Mouse (Mus musculus): ENCODE data around the gene Plekha5.

The Plekha5 gene

GRCm38 (mm10) chr6:140455851-140456250 is 32.0 kb downstream of the Plekha5 start:
- DNase-seq (ENCODE audit: low read depth, low spot score) = no peak

- DNase-seq (ENCODE audit: low read depth, low spot score) = no peak
Measured at GRCm38 (mm10) chr6:140456393-140457163, 32.7 kb downstream of the Plekha5 start.

DNA sequence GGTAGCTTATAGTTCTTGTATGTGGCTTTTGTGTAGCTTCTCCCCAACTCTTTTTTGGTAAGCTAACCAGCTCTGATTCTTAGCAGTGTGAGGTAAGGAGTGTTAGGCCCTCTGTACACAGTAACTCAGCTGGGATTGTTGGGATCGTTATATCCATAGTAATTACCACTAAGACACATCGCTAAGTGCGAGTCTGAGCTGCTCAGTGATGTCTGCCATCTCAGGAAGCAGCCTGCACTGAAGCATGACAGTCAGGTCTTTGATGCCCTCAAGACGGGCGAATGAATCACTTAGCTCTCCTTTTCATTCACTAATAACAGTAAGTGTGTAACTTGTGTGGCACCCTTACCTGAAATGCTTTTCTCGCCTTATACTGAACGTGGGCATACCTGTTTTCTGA is 36.5 kb downstream of the Plekha5 start:
- no peak for DNase-seq (ENCODE audit: low read depth, low spot score)

DNA sequence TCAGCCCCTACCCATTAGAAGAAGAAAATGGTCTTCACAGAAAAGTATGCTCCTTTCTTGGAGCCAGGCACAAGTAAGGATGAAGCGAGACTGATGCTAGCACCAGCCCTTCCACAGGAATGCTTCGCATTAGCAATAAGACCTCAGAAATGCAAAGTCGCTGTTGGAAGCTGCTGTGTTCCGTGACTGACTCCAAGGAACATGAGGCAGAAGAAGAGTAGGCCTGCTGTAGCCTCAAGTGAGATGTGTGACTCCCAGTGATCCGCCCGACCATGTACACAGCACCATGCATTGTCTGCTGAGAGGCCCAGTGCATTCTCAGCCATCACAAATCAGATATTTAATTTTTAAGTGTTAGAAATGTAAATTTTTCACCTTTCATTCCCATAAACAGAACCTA is 41.0 kb downstream of the Plekha5 start:
- no peak for DNase-seq (ENCODE audit: low read depth, low spot score)

DNA sequence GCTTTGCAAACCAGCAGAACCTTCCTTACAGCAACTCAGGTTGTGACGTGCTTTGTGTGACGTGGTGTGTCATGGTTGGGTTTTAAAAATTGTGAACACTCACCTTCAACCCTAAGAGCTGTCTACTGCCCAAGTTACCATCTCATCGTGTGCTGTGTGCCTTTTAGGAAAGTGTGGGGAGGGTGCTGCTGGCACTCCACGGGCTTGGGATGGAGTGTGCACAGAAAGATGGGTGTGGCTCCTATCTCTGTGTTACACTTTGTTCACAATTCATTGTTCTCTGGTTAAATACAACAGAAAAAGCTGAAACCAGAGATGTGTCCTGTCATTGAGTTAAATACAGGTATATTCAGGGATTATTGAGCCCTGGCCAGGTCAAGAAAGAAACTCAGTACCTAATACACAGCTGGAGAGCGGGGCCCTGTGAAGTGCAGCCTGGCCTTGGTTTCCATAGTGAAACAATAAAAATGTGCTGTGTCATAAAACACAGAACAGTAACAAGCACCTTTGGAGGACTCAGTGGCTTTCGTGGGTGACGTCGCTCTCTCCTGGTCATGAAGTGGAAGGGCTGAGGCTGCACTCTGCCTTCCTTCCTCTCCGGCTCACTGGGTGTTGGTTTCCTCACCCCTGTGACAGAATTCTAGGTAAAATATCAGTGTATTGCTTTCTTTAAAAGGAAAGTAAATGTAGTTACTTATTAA is 42.2 kb downstream of the Plekha5 start:
- DNase-seq (ENCODE audit: low read depth, low spot score) = no peak

DNA sequence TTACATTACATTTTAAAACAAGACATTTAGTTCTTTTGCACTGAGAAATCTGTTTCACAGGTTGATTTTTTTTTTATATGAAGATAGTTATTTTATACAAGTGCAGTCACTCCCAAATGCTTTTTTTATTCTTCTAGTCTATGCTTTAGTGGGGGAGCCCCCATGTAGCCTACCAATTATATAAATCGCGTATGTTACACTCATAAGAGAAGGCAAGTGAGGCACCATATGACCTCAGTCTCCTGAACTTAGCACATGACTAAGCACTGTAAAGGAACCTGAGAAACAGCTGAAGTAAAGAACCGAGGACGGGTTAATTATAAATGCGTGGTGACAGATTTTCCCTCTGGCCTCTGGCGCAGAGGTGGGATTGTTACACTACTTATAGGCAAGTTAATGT is 43.0 kb downstream of the Plekha5 start:
- DNase-seq (ENCODE audit: low read depth, low spot score) = no peak

DNA sequence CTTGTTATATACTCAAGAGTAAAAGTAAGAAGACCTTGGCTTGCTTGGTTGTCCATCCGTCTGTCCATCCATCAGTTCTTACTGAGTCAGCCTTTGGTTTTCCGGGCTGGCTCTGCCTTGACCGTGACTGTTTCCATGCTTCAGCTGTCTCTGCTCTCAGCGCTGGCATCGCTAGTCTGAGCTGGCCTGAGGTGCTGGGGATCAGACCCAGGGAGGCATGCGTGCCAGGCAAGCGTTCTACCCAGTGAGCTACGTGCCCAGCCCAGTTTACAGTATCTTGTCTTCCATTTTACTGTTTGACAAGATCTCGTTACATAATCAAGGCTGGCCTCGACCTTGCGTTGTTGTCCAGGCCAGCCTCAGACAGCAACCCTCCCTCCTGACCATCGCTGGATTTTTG is 44.0 kb downstream of the Plekha5 start:
- DNase-seq (ENCODE audit: low read depth, low spot score) = no peak

DNA sequence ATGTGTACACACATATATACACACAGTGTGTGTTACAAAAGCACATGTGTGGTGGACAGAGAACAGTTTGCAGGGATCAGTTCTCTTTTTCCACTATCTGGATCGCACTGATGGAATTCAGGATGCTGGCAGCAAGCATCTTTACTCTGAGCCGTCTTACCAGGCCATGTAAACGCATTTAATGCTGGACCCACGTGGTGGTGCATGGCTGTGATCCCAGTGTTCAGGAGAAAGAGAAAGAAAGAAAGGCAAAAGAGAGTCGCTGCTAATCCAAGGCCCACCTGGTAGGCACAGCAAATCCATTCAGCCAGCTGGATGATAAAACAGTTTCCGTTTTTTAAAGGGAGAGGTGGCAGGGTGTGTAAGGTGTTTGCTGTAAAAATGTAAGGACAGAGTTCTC is 45.9 kb downstream of the Plekha5 start:
- no peak for DNase-seq (ENCODE audit: low read depth, low spot score)

DNA sequence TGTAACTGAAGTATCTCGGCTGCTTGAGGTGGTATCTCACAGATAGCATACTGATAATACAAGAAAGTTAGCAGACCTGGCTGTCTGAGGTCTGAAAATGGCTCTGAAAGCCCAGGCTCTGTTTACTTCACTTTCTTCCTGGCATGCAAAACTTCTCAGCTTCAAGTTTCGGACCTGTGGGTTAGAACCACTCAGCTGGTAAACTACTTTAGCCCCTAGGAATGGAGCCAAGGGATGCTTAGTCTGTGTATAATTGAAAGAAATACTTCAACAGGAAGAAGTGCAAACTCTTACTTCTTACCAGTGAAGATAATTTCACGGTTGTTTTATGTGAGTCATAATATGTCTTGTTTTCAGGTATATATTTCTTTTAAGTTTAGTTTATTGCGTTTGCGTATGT is 47.9 kb downstream of the Plekha5 start:
- DNase-seq (ENCODE audit: low read depth, low spot score) = no peak

- no peak for DNase-seq (ENCODE audit: low read depth, low spot score)
Measured at GRCm38 (mm10) chr6:140472345-140472744, 48.5 kb downstream of the Plekha5 start.

- DNase-seq (ENCODE audit: low read depth, low spot score) = no peak
Measured at GRCm38 (mm10) chr6:140475393-140476087, 51.7 kb downstream of the Plekha5 start.

DNA sequence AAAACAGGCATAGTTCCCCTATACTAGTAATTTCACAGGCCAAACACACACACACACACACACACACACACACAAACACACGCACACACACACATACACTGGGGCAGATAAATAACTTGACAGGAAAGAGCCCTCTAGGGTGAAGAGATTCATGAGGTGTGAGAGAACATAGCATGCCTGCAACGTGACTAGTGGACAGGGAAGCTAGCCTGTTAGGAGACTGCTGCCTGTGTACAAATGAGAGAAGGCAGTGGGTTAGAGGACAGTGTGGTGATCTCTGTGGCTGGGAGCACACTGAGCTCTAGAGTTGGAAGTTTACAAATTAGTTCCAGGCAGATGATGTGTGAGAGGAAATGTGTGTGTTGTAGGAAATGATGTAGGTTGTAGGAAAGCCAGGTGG is 53.1 kb downstream of the Plekha5 start:
- DNase-seq (ENCODE audit: low read depth, low spot score) = no peak

DNA sequence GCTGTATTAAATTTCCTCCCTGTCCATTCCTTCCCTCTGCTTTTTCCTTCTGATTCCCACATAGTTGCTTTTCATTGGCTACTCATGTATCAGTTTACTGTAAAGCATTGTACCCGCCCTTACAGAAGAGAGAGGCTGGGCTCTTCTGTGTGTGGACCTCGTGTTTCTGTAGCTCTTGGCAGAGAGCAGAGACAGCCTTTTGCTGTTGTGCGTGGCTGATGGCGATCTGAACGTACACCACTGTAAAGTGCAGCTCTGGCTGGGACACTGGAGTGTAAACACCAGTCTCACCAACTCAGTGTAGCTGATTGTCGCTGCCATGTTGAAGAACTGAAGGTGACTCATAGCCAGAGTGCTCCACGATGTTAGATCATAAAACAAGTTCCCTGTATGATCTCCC is 54.2 kb downstream of the Plekha5 start:
- DNase-seq (ENCODE audit: low read depth, low spot score) = no peak

DNA sequence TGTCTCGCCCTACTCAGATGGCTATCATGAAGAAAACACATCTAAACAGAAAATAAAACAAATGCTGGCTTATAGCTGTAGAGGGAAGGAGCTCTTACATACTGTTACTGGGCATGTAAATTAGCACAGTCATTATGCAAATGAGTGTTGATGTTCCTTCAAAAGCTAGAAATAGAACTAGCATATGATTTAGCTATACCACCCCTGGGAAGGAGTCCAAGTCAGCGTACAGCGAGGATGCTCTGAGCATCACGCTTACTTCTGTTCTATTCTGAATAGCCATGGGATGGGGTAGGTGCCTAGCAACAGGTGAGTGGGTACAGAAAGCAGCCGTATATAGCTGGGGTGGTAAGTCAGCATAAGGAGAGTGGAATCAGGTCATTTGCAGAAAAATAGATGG is 55.1 kb downstream of the Plekha5 start:
- DNase-seq (ENCODE audit: low read depth, low spot score) = peak; percentile 36

DNA sequence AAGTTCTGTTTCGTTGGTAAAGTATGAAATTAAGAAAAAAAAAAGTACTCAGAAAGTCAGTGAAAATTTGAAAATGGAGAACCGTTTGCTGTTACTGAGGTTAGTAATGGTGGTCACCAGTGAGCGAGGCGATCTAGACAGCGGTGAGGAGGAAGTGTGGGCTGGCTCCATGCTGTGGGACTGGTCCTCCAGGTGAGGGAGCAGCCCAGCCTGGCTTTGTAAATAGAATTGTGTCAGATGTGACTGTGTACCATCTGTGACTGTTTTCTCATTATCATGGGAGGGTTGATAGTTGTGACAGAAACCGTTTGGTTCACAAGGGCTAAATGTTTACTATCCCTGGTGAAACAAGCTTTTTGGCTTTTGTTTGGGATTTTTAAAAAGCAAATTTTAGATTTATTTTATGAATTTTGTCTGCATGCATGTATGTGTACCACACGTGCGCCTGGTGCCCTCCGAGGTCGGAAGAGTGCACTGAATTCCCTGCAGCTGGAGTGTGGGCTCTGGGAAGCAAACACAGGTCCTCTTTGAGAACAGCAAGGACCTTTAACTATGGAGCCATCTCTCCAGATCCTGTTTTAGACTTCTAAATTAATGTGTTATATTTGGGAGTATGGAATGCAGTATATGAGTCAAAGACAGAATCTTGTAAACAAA is 56.7 kb downstream of the Plekha5 start:
- no peak for DNase-seq (ENCODE audit: low read depth, low spot score)

DNA sequence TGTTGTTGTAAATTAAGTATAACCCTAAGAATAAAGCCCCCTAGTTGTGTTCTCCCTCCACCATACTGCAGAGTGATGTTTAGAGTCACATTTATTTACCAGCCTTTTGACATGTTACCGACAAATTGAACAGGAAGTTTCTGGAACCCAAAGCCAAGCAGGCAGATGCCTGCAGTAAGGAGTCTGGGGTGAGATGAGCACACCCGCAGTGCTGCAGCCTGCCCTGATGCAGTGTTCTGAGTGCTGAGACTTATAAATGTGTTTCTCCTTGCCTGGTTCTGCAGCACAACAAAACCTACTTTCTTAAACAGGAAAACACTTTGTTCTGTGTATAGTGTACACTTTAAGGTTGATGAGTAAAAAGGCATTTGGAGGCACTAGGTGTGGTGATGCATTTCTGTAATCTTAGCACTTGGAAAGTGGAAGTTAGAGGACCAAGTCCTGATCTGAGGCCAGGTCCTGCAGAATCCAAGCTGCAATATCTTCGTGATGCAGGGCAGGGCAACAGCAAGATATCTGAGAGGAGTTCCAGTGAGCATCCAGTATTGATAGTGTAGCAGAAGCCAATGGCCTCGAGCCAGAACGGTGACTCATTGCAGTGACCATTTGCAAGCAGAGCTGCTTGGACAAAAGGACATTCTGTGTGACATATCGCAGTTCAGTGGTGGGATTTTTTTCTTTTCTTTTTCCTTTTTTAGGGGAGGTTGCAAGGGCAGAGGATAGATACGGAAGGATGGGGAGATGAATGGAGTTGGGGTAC is 58.0 kb downstream of the Plekha5 start:
- DNase-seq (ENCODE audit: low read depth, low spot score) = no peak

DNA sequence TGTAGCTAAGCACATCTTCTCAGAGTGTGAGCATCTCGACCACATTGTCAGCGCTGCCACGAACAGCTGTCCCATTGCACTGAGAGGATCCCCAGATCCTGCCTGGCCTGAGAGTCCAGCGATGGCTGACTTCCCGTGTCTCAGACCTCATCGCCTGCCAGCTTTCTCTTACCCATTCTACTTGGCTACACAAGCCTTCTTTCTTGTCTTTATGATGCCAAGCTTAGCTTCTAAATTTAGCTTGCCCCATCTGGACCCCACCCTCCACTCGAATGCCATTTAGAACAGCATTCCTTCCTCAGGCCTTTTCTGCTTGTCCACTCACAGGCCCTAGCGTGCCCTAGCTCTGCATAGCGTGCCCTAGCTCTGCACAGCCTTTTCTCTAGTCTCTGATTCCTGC is 60.3 kb downstream of the Plekha5 start:
- DNase-seq (ENCODE audit: low read depth, low spot score) = no peak

DNA sequence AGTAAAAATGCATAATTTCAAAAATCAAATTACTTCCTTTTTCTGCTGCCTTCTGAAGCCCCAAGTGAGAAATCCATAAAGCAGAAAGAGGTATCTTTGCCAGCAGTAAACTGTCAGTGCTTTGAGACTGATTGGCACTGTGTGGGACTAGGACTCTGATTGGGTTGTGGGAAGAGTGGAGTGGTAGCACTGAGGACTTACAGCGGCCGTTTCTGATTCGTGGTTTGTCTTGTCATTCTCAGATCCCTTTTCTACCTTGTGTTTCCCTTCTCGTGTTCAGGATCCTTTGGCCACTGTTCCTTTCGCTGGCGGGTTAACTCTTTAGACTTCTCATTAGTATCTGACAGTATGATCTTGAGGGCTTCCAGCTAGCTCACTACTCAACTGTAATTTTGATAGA is 61.8 kb downstream of the Plekha5 start:
- no peak for DNase-seq (ENCODE audit: low read depth, low spot score)

DNA sequence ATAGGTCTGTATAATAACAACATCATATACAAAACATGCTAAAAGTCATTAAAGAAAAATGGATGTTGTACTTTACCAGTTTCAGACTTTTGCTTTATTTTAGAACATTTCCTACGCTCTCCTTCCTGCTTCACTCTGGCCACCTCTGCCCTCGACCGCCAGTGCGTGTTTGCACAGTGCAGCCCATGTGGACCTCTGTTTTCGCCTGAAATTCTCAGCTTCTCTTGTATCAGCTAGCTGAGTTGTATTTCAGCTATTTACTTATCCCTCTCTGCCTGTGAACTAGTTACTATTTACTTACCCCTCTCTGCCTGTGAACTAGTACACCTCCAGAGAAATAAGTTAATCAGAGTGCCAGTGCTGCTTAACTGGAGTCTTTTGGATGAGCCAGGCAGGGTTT is 62.8 kb downstream of the Plekha5 start:
- no peak for DNase-seq (ENCODE audit: low read depth, low spot score)

DNA sequence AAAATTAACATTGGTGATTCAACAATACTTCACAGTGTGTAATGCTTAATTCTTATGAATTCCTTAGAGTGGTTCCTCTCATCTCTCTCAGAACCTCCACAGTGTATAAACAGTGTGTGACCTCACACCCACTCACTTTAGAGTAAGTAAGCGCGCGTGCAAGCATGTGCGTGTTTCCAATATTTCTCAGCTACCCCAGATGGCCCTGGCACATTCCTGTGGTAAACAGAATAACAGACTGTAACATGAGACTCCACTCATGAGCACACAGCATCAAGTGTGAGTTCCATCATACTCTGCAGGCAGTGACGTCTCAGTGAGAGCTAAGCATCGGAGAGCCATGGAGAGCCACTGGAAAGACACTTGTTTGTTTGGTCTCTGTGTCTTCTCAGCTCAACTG is 63.6 kb downstream of the Plekha5 start:
- DNase-seq (ENCODE audit: low read depth, low spot score) = no peak

DNA sequence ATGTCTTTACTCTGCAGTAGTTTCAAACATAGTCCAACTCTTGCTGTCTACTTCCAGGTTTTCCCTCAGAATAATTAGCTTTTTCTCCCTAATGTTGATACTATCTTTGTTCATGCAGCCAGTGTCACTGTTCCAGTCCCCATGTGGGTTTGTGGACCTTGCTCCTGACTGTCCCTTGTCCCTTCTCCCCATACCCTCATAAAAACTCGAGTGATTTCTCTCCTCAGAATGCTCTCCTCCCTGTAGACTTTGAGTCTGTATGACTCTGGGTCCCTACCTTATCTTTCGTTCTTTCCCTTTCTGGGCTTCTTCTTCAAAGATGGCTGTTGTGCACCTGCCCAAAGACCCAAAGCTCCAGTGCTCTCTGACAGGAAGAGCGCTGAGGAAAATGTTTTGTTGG is 64.8 kb downstream of the Plekha5 start:
- DNase-seq (ENCODE audit: low read depth, low spot score) = no peak

DNA sequence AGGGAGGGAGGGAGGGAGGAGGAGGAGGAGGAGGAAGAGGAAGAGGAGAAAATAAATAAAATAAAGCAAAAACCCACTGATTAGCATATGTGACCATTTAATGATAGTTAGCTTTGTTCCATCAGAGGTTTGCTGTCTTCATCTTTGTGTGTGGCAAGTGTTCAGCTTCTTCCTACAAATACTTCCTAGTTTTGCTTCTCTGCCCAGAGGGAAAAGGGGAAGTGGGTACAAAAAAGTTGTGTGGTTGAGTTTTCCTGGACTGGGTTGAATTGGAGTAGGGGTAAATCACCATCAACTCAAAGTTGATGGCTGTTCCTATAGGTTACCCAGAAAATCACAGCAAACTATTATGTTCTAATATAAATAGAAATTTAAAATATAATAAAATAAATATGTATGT is 65.7 kb downstream of the Plekha5 start:
- DNase-seq (ENCODE audit: low read depth, low spot score) = no peak
